Mouse (Mus musculus) CH12.LX (cell line): ENCODE measurements around the gene Akap2.

Source experiments
- CHD1 ChIP-seq: IDR thresholded peaks from 2 replicates; pipeline ENCODE4 v1.6.1; 2012; ENCODE audit warnings: low read depth, low read length, improper control_type of control experiment, inconsistent platforms
- CHD2 ChIP-seq: IDR thresholded peaks from 2 replicates; pipeline ENCODE4 v1.6.1; 2011; ENCODE audit warnings: low read length, improper control_type of control experiment
- CTCF ChIP-seq, 2 experiments: IDR thresholded peaks in 1 of 2; conservative IDR thresholded peaks in 1 of 2; 2 replicates each; pipeline ENCODE4 v1.5.1; 2011 to 2012; ENCODE audit warnings: low read depth in 2 of 2, low read length in 2 of 2, improper control_type of control experiment in 1 of 2, inconsistent platforms in 1 of 2, mild to moderate bottlenecking in 1 of 2, moderate library complexity in 1 of 2
- EP300 ChIP-seq: IDR thresholded peaks from 2 replicates; pipeline ENCODE4 v1.6.1; 2011; ENCODE audit warnings: low read length, improper control_type of control experiment
- KAT2A ChIP-seq: IDR thresholded peaks from 2 replicates; pipeline ENCODE4 v1.6.1; 2012; ENCODE audit warnings: low read length, improper control_type of control experiment, inconsistent platforms; ENCODE audit not compliant: insufficient replicate concordance
- MAX ChIP-seq: IDR thresholded peaks from 2 replicates; pipeline ENCODE4 v1.6.1; 2011; ENCODE audit warnings: low read length, improper control_type of control experiment
- POLR2A ChIP-seq: IDR thresholded peaks from 2 replicates; pipeline ENCODE4 v1.6.1; 2011; ENCODE audit warnings: low read depth, mild to moderate bottlenecking, improper control_type of control experiment, low read length
- POLR2AphosphoS2 ChIP-seq: IDR thresholded peaks from 2 replicates; pipeline ENCODE4 v1.6.1; 2011; ENCODE audit warnings: low read depth, low read length, improper control_type of control experiment
- SMC3 ChIP-seq: IDR thresholded peaks from 2 replicates; pipeline ENCODE4 v1.6.1; 2011; ENCODE audit warnings: low read depth, low read length, improper control_type of control experiment
- TCF12 ChIP-seq: IDR thresholded peaks from 2 replicates; pipeline ENCODE4 v1.6.1; 2014; ENCODE audit warnings: low read depth, mild to moderate bottlenecking, inconsistent platforms, low read length, improper control_type of control experiment
- USF2 ChIP-seq: conservative IDR thresholded peaks from 2 replicates; pipeline ENCODE4 v1.6.1; 2011; ENCODE audit warnings: low read depth, low read length, improper control_type of control experiment

- TF ChIP-seq CHD1: no peak
- TF ChIP-seq TCF12: no peak
- TF ChIP-seq USF2: no peak
- no peak for TF ChIP-seq SMC3
- no peak for TF ChIP-seq POLR2A
- TF ChIP-seq EP300: no peak
- TF ChIP-seq CTCF (conservative IDR thresholded peaks at IDR 0.05 in 1 of 2, IDR thresholded peaks at IDR 0.05 in 1 of 2; ENCODE audit: low read depth in 2 of 2, low read length in 2 of 2): no peak
- TF ChIP-seq POLR2AphosphoS2: no peak
- TF ChIP-seq MAX: no peak
- TF ChIP-seq CHD2: no peak
- no peak for TF ChIP-seq KAT2A
Observed at GRCm38 (mm10) chr4:57855281-57855941, 138.0 kb downstream of the Akap2 start.
